Mouse (Mus musculus) ovary, postnatal 14 days (tissue): Measurements from ENCODE around the gene Nudcd3.
"Not testable (repeated sequence)": the region's sequence is repeated elsewhere in the genome, so short reads cannot be mapped to it uniquely, and the experiment has no call there.

Experiments used
- DNase-seq: peaks from one replicate; pipeline ENCODE4 v3.0.0; 2022; ENCODE audit warnings: low spot score

Gene Nudcd3

GRCm38 (mm10) chr11:6122631-6123030 is 77.6 kb downstream of the Nudcd3 start:
- no peak for DNase-seq

GRCm38 (mm10) chr11:6120596-6120995 is 79.6 kb downstream of the Nudcd3 start:
- no peak for DNase-seq

DNA sequence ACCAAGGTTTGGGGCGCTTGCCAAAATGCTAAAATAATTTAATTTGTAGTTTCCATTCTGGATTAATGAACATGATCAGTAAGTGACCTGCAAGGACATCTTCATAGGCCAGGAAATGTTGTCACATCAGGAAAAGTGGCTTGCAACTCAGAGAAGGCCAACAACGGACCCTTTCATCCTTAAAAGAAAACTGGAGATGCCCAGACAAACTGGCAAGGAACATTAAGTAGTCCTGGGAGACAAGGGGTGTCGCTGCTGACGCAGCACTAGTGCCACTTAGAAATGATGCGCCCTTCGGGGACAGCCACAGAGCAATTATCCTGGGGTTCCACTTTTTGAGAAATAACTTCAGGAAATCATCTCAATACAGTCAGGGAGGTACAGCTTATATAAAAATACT is 80.2 kb downstream of the Nudcd3 start:
- no peak for DNase-seq

DNA sequence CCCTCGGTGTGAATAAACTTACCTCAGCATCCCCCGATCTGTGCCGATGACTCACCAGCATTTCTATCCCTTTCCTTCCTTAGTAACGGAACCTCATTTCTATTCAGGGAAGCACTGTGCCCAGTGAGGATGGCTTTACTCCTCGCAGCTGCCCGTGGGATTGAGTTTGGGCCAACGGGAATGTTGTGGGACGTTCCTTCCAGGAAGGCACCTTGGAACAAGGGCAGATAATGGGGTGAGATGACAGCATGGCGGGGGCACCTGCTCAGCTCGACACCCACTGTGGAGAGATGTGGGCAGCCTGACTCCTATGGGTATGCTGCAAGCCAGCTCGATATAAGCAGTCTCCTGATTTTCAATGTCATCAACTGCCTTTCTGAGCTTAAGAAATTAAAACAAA is 80.9 kb downstream of the Nudcd3 start:
- DNase-seq = no peak

GRCm38 (mm10) chr11:6117956-6118355 is 82.3 kb downstream of the Nudcd3 start:
- DNase-seq = no peak

DNA sequence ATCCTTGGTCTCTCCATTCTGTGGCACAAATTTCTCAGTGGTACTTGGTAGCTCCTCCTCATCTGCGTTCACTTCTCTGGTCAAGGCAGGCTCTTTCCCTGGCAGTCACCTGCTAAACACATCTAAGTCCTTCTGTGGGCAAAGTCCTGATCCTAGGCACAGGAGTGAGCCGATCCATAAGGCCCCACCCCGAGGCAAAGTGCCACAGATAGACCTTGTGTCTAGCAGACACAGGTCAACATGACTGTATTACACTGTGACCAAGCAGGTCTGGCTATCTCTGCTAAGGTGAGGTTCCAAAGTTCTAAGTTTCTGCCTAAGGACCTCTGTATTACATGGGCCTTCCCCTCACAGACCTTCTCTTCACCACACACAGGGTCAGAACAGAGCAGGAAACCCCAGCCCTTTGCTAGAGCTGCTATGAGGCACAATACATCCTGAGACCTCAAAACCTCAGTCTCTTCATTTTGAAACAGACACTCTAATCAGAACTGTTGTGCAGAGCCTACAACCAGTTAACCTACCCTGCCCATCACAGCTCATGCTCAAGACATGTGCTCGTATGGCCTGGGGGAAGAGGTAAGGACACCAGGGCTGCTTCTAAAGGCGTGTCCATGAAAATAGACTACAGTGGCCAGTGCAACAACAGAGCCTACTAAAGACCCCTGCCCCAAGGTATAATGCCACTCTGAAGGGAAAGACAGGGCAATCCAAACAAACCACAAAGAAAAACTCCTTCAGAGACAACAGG is 88.3 kb downstream of the Nudcd3 start:
- DNase-seq = no peak

DNA sequence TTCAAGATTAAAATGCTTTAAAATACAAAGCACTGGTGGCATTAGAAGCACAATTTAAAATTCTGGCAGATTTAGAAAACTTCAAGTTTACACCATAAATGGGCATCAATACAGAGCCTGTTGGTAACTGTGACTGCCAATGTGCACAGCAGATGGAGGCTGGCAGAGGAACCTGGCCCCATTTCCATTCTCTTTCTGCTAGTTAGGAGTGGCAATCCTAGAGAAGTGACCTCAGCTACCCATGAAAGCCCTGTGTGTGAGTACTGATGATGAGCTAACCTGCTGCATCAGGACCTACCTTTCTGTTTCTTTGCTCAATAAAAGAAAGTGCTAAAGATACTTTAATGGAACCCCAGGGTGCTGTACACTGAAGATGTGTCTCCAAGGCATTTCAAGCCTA is 90.2 kb downstream of the Nudcd3 start:
- no peak for DNase-seq

DNA sequence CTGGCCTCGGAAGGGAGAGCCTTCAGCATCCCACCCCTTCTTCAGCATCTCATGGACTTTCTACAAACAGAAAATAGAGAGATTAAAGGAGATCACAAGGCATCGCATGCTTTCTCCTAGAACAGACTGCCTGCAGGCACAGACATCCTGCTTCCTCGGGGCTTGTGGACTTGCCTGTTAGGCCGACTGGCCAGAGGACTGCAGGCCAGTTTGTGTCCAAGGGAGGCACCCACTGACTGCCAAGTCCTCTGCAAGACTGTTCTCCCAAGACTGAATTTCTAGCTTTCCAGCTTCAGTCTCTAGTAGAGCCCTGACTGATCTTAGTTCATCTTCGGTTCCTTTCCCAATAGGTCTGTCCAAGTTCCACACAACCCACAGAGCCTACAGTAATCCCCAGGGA is 91.9 kb downstream of the Nudcd3 start:
- no peak for DNase-seq

- DNase-seq = no peak
Observed at GRCm38 (mm10) chr11:6107722-6108121, 92.5 kb downstream of the Nudcd3 start.

- no peak for DNase-seq
Observed at GRCm38 (mm10) chr11:6104734-6105133, 95.5 kb downstream of the Nudcd3 start.

DNA sequence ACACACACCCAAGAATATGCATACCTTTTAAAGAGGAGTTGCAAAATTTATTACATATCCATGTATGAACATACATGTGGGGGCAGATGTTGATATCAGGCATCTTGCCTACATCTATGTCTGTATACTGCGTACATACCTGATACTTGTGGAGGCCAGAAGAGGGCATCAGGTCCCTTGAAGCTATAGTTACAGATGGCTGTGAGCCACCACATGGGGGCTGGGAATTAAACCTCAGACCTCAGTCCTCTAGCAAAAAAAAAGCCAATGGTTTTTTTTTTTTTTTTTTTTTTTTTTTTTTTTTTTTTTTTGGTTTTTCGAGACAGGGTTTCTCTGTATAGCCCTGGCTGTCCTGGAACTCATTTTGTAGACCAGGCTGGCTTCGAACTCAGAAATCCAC is 103.6 kb downstream of the Nudcd3 start:
- not testable (repeated sequence) for DNase-seq

- no peak for DNase-seq
Observed at GRCm38 (mm10) chr11:6086991-6087390, 113.2 kb downstream of the Nudcd3 start.

DNA sequence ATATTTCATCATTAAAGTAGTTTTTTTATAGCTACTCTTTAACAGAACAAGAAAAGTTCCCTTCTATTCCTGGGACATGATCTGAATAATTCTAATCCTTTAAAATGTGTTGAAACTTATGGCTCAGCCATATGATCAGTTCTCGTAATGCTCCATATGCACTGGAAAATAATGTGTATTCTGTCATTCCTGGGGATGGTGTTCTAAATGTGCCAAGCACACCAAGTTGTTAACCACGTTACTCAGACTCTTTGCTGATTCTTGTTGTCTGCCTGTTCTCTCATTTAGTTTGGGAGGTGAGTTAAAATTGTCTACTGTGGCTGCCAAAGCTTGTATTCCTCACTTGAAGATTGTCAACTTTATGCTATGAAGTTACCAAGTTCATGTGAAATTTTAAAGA is 121.5 kb downstream of the Nudcd3 start:
- DNase-seq = no peak

DNA sequence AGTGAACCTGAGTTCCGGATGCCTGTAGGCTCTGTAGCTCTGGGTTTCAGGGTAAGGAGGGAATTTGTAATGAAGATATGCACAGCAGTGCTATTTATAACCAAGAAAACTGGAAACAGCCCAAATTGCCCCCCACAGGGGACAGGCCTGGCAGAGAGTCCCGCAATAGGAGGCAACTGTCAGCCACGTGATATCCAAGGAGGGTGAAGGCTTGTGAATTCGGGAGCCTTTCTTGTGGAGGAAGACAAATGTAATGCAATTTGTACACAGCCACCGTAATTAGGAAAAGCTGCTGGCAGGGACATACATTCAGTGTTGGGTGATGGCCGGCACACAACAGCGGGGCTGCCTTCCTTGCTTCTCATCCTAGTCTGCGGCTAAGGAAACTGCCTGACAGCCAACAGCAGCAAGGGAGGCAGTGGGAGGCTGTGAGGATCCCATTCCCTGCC is 124.6 kb downstream of the Nudcd3 start:
- DNase-seq = no peak

- DNase-seq = no peak
Observed at GRCm38 (mm10) chr11:6068181-6068957, 131.8 kb downstream of the Nudcd3 start.

DNA sequence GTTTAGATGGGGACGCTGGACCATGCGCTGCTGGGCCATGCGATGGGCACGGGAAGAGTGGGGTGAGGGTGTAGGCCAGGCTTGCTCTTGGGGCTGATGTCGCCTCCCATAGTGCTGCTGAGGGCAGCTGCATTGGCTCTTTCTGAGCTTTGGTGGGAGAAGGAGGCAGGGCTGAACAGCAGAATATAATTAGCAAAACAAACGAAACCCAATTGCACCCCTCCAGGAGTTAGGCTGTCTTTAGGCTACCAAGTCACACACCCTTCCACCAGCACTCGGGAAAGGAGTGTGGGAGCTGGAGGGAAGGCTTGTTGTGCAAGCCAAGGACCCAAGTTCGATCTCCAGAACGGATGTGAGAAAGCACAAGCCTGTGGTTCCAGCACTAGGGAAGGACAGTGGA is 133.1 kb downstream of the Nudcd3 start:
- DNase-seq = no peak

DNA sequence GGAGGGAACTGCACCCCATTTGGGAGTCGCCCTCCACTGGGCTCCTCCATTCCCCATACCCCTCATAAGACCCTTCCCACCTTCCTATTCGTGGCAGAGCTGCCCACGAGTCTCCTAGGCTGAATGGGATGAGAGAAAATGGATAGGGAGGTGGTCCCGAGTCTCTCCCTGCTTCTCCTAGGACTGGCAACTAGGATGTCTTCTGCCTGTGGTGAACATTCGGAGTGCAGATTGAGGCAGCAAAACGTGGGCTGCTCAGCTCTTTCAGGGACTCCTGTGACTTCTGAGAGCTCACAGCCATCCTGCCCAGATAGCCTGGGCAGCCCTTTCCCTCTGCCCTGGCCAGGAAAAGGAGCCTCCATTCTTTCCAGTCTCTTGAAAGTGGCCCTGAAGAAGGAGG is 134.0 kb downstream of the Nudcd3 start, which contains the start of gene Camk2b:
Gene Camk2b, minus strand, starts transcription at position 187 of the 400 bp plus-strand sequence.
- DNase-seq = no peak

DNA sequence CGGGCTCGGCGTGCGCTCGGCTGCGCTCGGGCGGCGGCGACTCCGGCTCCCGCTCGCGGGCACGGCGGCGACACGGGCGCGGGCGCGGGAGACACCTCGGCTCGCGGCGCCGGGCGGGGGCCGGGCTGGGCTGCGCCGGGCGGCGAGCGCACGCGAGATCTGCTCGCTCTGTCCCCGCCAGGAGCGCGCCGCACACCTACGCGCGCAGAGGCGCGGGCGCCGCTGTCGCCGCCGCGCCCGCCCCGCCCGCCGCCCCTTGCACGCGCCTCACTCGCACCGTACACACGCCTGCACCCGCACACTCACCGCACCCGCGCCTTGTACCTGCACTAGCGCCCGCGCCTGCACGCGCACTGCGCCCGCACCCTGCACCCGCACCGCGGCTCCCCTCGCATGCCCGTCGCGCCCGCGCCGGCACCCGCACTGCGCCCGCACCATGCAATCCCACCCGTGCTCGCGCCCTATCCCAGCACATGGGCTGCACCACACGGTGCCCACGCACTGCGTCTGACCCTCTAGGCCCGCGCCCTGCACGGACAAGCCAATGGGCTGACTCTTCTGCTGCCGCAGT is 134.6 kb downstream of the Nudcd3 start:
- no peak for DNase-seq

- DNase-seq = no peak
Observed at GRCm38 (mm10) chr11:6065046-6065521, 135.1 kb downstream of the Nudcd3 start.

- DNase-seq = no peak
Observed at GRCm38 (mm10) chr11:6064215-6065045, 135.8 kb downstream of the Nudcd3 start.

- DNase-seq = no peak
Observed at GRCm38 (mm10) chr11:6063501-6064214, 136.6 kb downstream of the Nudcd3 start.
